Mouse (Mus musculus): ENCODE measurements at regions not wholly inside any gene's neighbourhood (a gene's known extent, or its start where the extent isn't known, plus 50 kb on each side); places are given as distances from the start of the nearest gene placed in this dataset.

- Histone ChIP-seq H3K4me1 (ENCODE audit: control insufficient read depth, insufficient read depth, low read length) (no peaks in the 10 kb centered on the region), H3K4me3 (replicated peaks; ENCODE audit: insufficient read depth, low read depth, low read length) (no peak overlapping the region), H3K27ac (ENCODE audit: insufficient read depth, low read length) (no peak overlapping the region), H3K27me3 (ENCODE audit: control insufficient read depth, insufficient read depth, low read length) (no peaks in the 10 kb centered on the region)
- 51% methylated on average over 14 of the region's 14 CpGs for WGBS
- no peak for TF ChIP-seq POLR2A (IDR thresholded peaks at IDR 0.05; ENCODE audit: borderline replicate concordance, insufficient read depth, low read length)
- no peak for TF ChIP-seq CTCF (IDR thresholded peaks at IDR 0.05; ENCODE audit: borderline replicate concordance, insufficient read depth, low read depth, low read length)
- no peak for DNase-seq
Measured at GRCm38 (mm10) chr3:149219381-149220303, 229.3 kb upstream of the Adgrl2 start.

GRCm38 (mm10) chr3:149217916-149218803 lies 227.8 kb upstream of the Adgrl2 start:
- TF ChIP-seq CTCF (IDR thresholded peaks at IDR 0.05; ENCODE audit: borderline replicate concordance, insufficient read depth, low read depth, low read length): no peak
- TF ChIP-seq POLR2A (IDR thresholded peaks at IDR 0.05; ENCODE audit: borderline replicate concordance, insufficient read depth, low read length): no peak
- no peak overlapping the region for H3K4me3 ChIP-seq (replicated peaks; ENCODE audit: insufficient read depth, low read depth, low read length)
- 86% methylated on average over 9 of the region's 9 CpGs for WGBS
- DNase-seq: no peak
- H3K4me1 ChIP-seq (ENCODE audit: control insufficient read depth, insufficient read depth, low read length): no peaks in the 10 kb centered on the region
- H3K27me3 ChIP-seq (ENCODE audit: control insufficient read depth, insufficient read depth, low read length): no peaks in the 10 kb centered on the region
- no peak overlapping the region for H3K27ac ChIP-seq (ENCODE audit: insufficient read depth, low read length)

GRCm38 (mm10) chr3:149216759-149217400 lies 226.5 kb upstream of the Adgrl2 start:
- 62% methylated on average over 11 of the region's 11 CpGs for WGBS
- H3K27me3 ChIP-seq (ENCODE audit: control insufficient read depth, insufficient read depth, low read length): no peaks in the 10 kb centered on the region
- H3K27ac ChIP-seq (ENCODE audit: insufficient read depth, low read length): no peak overlapping the region
- TF ChIP-seq POLR2A (IDR thresholded peaks at IDR 0.05; ENCODE audit: borderline replicate concordance, insufficient read depth, low read length) (no peak), CTCF (IDR thresholded peaks at IDR 0.05; ENCODE audit: borderline replicate concordance, insufficient read depth, low read depth, low read length) (no peak)
- no peaks in the 10 kb centered on the region for H3K4me1 ChIP-seq (ENCODE audit: control insufficient read depth, insufficient read depth, low read length)
- DNase-seq: no peak
- H3K4me3 ChIP-seq (replicated peaks; ENCODE audit: insufficient read depth, low read depth, low read length): no peak overlapping the region

GRCm38 (mm10) chr3:149215691-149216090 lies 225.3 kb upstream of the Adgrl2 start:
- Histone ChIP-seq H3K4me1 (ENCODE audit: control insufficient read depth, insufficient read depth, low read length) (no peaks in the 10 kb centered on the region), H3K27ac (ENCODE audit: insufficient read depth, low read length) (no peak overlapping the region), H3K27me3 (ENCODE audit: control insufficient read depth, insufficient read depth, low read length) (no peaks in the 10 kb centered on the region), H3K4me3 (replicated peaks; ENCODE audit: insufficient read depth, low read depth, low read length) (no peak overlapping the region)
- no peak for DNase-seq
- 78% methylated on average over 2 of the region's 2 CpGs for WGBS
- TF ChIP-seq POLR2A (IDR thresholded peaks at IDR 0.05; ENCODE audit: borderline replicate concordance, insufficient read depth, low read length) (no peak), CTCF (IDR thresholded peaks at IDR 0.05; ENCODE audit: borderline replicate concordance, insufficient read depth, low read depth, low read length) (no peak)

GRCm38 (mm10) chr3:149211909-149212308 lies 221.6 kb upstream of the Adgrl2 start:
- H3K4me1 ChIP-seq (ENCODE audit: control insufficient read depth, insufficient read depth, low read length): no peaks in the 10 kb centered on the region
- WGBS: 91% methylated on average over 7 of the region's 7 CpGs
- no peak overlapping the region for H3K4me3 ChIP-seq (replicated peaks; ENCODE audit: insufficient read depth, low read depth, low read length)
- H3K27ac ChIP-seq (ENCODE audit: insufficient read depth, low read length): no peak overlapping the region
- H3K27me3 ChIP-seq (ENCODE audit: control insufficient read depth, insufficient read depth, low read length): no peaks in the 10 kb centered on the region
- no peak for TF ChIP-seq POLR2A (IDR thresholded peaks at IDR 0.05; ENCODE audit: borderline replicate concordance, insufficient read depth, low read length)
- TF ChIP-seq CTCF (IDR thresholded peaks at IDR 0.05; ENCODE audit: borderline replicate concordance, insufficient read depth, low read depth, low read length): no peak
- DNase-seq: no peak

- TF ChIP-seq CTCF (IDR thresholded peaks at IDR 0.05; ENCODE audit: borderline replicate concordance, insufficient read depth, low read depth, low read length) (no peak), POLR2A (IDR thresholded peaks at IDR 0.05; ENCODE audit: borderline replicate concordance, insufficient read depth, low read length) (no peak)
- 81% methylated on average over 2 of the region's 2 CpGs for WGBS
- Histone ChIP-seq H3K27ac (ENCODE audit: insufficient read depth, low read length) (no peak overlapping the region), H3K27me3 (ENCODE audit: control insufficient read depth, insufficient read depth, low read length) (no peaks in the 10 kb centered on the region), H3K4me1 (ENCODE audit: control insufficient read depth, insufficient read depth, low read length) (no peaks in the 10 kb centered on the region), H3K4me3 (replicated peaks; ENCODE audit: insufficient read depth, low read depth, low read length) (no peak overlapping the region)
- DNase-seq: no peak
Measured at GRCm38 (mm10) chr3:149209260-149209659, 218.9 kb upstream of the Adgrl2 start.

- 81% methylated on average over 5 of the region's 5 CpGs for WGBS
- no peaks in the 10 kb centered on the region for H3K27me3 ChIP-seq (ENCODE audit: control insufficient read depth, insufficient read depth, low read length)
- DNase-seq: no peak
- no peak overlapping the region for H3K4me3 ChIP-seq (replicated peaks; ENCODE audit: insufficient read depth, low read depth, low read length)
- TF ChIP-seq CTCF (IDR thresholded peaks at IDR 0.05; ENCODE audit: borderline replicate concordance, insufficient read depth, low read depth, low read length): no peak
- no peak for TF ChIP-seq POLR2A (IDR thresholded peaks at IDR 0.05; ENCODE audit: borderline replicate concordance, insufficient read depth, low read length)
- H3K27ac ChIP-seq (ENCODE audit: insufficient read depth, low read length): no peak overlapping the region
- H3K4me1 ChIP-seq (ENCODE audit: control insufficient read depth, insufficient read depth, low read length): no peaks in the 10 kb centered on the region
Measured at GRCm38 (mm10) chr3:149203451-149203850, 213.1 kb upstream of the Adgrl2 start.
